Mouse (Mus musculus): ENCODE measurements around the gene Trp73. TPM values are rescaled to one million over a fixed set of nuclear protein-coding genes. Genes with fewer than 3 reads are reported as not detected.

Trp73 gene
- polyA plus RNA-seq, 1 experiment from 2014 or later: 3.4 TPM

DNA sequence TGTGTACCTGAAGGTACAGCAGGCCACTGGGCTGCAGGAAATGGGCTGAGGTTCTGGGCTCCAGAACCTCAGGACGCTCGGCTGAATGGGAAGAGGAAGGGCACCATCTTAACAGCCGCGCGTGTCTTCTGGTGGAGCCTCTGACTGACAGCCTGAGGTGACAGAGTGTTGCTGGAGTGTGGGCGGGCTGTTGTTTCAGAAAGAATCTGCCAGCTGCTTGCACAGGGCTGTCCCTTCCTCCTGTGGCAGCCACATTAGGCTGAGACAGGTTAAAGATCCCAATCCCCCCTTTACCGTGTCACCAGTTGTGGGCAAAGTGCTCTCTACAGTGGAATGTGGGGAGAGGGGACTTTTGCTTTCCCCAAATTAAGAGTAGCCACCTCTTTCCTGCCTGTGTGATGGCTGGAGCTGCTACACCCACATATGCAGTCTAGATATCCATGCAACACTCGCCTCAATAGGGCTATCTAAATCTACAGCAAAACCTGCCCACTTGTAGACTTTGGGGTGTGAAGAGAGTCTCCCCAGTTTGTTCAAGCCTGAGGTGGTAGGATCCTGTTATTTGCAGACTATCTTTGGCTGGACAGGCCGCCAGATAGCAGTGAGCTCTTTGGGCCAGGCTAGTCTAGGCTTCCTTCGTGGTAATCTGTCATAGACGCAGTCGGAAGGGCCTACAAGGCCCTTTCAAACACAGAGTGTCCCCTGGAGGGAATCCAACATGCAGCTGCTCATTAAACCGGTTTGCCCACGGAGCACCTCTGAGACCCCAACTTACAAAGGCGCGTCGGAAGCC is 115.1 kb downstream of the Trp73 start:
- no peaks in the 10 kb centered on the region for H3K9me3 ChIP-seq
- H3K27ac ChIP-seq: no peak overlapping the region
- peak overlapping the region; percentile 37 for H3K4me3 ChIP-seq
- WGBS: 37% methylated on average over 17 of the region's 17 CpGs
- peaks cover 38% of the 10 kb centered on the region for H3K27me3 ChIP-seq
- peak overlapping the region; percentile 52 for H3K4me2 ChIP-seq
- no peak overlapping the region for H3K9ac ChIP-seq
- no peak for ATAC-seq (ENCODE audit: insufficient number of reproducible peaks, low FRiP score, low TSS enrichment, low read depth)
- peaks cover 32% of the 10 kb centered on the region for H3K4me1 ChIP-seq
- H3K36me3 ChIP-seq: peaks cover 20% of the 10 kb centered on the region

DNA sequence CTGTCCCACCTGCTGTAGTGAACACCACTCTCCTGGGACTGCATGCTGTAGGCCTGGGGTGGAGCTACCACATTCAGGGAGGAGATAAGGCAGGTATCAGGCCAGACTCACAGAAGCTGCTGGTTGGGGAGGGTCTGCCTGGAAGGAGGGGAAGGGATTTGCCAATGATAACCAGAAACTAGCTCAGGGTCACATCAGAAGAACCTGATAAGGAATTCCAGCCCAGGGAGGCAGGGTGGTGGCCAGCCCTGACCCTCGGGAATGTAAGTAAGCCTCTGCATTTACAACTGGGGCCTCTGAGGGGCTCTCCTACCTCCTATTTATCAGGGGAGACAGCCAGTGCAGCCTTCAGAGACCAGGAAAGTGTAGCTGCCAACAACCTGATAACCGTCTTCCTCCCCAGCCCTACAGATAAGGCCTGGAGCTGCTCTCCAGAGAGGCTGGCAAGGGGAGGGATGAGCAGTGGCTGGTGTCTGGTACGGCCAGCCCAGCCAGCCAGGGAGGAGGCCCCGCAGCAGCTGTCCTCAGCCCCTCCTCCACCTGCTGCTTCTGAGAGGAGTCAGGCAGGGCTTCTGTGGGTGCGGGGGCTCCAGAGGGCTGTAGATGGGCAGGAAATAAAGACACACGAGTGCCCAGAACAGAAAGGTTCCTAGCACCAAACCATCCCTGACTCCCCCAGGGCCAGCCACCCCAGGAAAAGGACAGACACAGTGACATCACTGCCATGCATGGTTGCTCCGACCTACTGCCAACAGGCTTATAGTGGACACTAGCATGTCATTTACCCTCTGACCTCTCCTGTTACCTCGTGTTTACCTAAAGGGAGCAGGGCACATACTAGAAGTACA is 116.0 kb downstream of the Trp73 start:
- Histone ChIP-seq H3K27me3 (peaks cover 38% of the 10 kb centered on the region), H3K9ac (no peak overlapping the region), H3K27ac (no peak overlapping the region), H3K4me3 (no peak overlapping the region), H3K4me1 (peaks cover 32% of the 10 kb centered on the region), H3K4me2 (no peak overlapping the region), H3K36me3 (peaks cover 29% of the 10 kb centered on the region), H3K9me3 (no peaks in the 10 kb centered on the region)
- ATAC-seq (ENCODE audit: insufficient number of reproducible peaks, low FRiP score, low TSS enrichment, low read depth): no peak
- WGBS: 19% methylated on average over 8 of the region's 8 CpGs

DNA sequence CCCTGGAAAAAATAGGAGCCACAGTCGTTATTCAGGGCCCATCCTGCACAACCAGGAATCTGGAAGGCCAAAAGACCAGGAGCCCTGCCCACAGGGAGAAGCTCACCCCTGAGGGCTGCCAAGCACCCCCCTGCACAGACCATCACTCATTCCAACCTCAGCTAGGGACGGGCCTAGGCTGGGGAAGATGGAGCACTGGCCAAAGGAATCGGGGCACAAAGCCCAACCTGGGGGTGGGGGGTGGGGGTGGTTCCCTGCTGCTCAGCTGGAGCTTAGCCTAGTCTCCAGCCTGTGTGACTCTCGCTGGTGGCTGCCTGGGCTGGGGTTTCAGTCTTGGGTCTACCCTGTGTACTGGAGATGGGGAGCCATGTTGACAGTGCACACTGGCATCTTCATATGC is 117.2 kb downstream of the Trp73 start:
- Histone ChIP-seq H3K9me3 (no peaks in the 10 kb centered on the region), H3K27ac (no peak overlapping the region; the same call in 1 of the 2 replicates), H3K4me3 (no peak overlapping the region), H3K36me3 (peaks cover 41% of the 10 kb centered on the region), H3K4me2 (no peak overlapping the region), H3K4me1 (peaks cover 31% of the 10 kb centered on the region), H3K27me3 (peaks cover 37% of the 10 kb centered on the region), H3K9ac (no peak overlapping the region)
- 42% methylated on average over 4 of the region's 4 CpGs for WGBS
- no peak; the same call in 1 of the 2 replicates for ATAC-seq (ENCODE audit: insufficient number of reproducible peaks, low FRiP score, low TSS enrichment, low read depth)

DNA sequence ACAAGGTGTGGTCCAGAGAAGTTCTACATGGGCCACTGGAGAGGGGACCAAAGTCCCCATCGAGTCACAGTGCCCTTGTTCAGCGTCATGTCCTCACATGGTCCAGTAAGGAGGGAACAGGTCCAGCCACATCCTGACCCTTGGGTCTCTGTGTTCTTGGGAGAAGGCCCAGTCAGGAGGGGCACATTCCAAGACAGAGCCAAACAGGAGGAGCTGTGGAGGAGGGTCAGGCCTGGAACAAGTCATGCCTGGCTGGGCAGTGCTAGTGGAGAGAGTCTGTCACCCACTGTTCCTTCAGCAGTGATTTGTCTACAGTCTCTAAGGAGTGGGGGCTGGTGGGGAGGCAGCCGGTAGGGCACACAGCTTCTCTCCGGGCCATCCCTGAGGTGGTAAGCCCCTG is 117.6 kb downstream of the Trp73 start:
- Histone ChIP-seq H3K9ac (no peak overlapping the region), H3K36me3 (peaks cover 43% of the 10 kb centered on the region), H3K9me3 (no peaks in the 10 kb centered on the region), H3K4me1 (peaks cover 27% of the 10 kb centered on the region), H3K4me2 (no peak overlapping the region), H3K27ac (no peak overlapping the region; the same call in 1 of the 2 replicates), H3K4me3 (no peak overlapping the region), H3K27me3 (peaks cover 33% of the 10 kb centered on the region)
- 0 out of 2 replicates have a peak, but pooled peaks have one; percentile 10 for ATAC-seq (ENCODE audit: insufficient number of reproducible peaks, low FRiP score, low TSS enrichment, low read depth)
- 80% methylated on average over 4 of the region's 4 CpGs for WGBS

DNA sequence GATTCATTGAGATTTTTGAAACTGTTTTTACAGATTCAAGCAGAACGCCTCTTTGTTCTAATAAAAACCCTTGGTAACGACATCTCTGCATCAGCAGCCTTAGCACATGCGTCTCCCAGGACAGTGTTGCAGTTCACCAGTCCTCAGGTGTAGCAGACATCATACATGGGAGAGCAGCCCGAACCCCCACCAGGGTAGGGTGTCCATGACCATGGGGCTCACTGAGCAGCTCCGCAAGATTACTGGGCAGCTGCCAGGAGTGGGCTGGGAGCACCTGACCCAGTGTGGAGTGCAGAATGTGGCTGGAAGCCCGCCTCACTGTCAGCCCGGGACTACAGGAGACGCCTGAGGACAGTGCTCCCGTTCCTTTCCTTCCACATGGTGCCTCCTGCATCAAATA is 118.6 kb downstream of the Trp73 start:
- Histone ChIP-seq H3K36me3 (peaks cover 53% of the 10 kb centered on the region), H3K9me3 (no peaks in the 10 kb centered on the region), H3K9ac (no peak overlapping the region)

DNA sequence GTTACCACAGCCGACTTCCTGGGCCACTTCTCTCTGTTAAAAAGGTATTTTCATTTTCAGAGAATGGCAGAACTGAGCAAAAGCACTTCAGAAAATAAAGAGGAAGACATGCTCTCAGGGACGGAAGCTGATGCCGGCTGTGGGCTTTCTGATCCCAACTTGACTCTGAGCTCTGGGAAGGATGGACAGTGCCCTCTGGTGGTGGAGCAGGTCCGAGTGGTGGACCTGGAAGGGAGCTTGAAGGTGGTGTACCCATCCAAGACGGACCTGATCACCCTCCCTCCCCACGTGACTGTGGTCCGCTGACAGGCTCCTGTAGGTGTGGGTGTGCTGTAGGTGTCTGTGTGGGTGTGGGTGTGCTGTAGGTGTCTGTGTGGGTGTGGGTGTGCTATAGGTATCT is 120.4 kb downstream of the Trp73 start:
- no peak for ATAC-seq (ENCODE audit: insufficient number of reproducible peaks, low FRiP score, low TSS enrichment, low read depth)
- peaks cover 5% of the 10 kb centered on the region; the same call in 1 of the 2 replicates for H3K27me3 ChIP-seq
- 69% methylated on average over 7 of the region's 7 CpGs for WGBS
- H3K9ac ChIP-seq: no peak overlapping the region
- no peak overlapping the region for H3K27ac ChIP-seq
- H3K4me1 ChIP-seq: peaks cover 12% of the 10 kb centered on the region; the same call in 1 of the 2 replicates
- no peaks in the 10 kb centered on the region for H3K9me3 ChIP-seq
- no peak overlapping the region for H3K4me2 ChIP-seq
- no peak overlapping the region for H3K4me3 ChIP-seq
- H3K36me3 ChIP-seq: peaks cover 71% of the 10 kb centered on the region

More for the DNA sequence above, 118.6 kb downstream of the Trp73 start:
- H3K27me3 ChIP-seq: peaks cover 23% of the 10 kb centered on the region
- 85% methylated on average over 9 of the region's 9 CpGs for WGBS
- H3K27ac ChIP-seq: no peak overlapping the region
- no peak for ATAC-seq (ENCODE audit: insufficient number of reproducible peaks, low FRiP score, low TSS enrichment, low read depth)
- H3K4me1 ChIP-seq: peaks cover 25% of the 10 kb centered on the region
- H3K4me3 ChIP-seq: no peak overlapping the region
- no peak overlapping the region for H3K4me2 ChIP-seq

DNA sequence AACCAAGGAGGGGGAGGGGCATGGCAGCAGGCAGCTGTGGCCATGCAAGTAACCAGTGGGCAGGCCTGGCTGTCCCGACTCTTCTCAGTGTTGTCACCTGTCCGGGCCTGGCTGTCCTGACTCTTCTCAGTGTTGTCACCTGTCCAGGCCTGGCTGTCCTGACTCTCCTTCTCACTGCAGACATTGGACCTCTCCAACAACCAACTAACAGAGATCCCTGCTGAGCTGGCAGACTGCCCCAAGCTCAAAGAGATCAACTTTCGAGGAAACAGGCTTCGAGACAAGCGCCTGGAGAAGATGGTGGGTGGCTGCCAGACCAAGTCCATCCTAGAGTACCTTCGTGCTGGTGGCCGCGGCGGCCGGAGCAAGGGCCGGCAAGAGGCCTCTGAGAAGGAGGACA is 124.5 kb downstream of the Trp73 start:
- no peak overlapping the region for H3K27ac ChIP-seq
- no peaks in the 10 kb centered on the region for H3K9me3 ChIP-seq
- no peak for ATAC-seq (ENCODE audit: insufficient number of reproducible peaks, low FRiP score, low TSS enrichment, low read depth)
- no peaks in the 10 kb centered on the region for H3K27me3 ChIP-seq
- H3K4me3 ChIP-seq: no peak overlapping the region
- peaks cover 62% of the 10 kb centered on the region for H3K36me3 ChIP-seq
- 89% methylated on average over 11 of the region's 11 CpGs for WGBS
- no peak overlapping the region for H3K4me2 ChIP-seq
- no peak overlapping the region for H3K9ac ChIP-seq
- peaks cover 20% of the 10 kb centered on the region for H3K4me1 ChIP-seq

DNA sequence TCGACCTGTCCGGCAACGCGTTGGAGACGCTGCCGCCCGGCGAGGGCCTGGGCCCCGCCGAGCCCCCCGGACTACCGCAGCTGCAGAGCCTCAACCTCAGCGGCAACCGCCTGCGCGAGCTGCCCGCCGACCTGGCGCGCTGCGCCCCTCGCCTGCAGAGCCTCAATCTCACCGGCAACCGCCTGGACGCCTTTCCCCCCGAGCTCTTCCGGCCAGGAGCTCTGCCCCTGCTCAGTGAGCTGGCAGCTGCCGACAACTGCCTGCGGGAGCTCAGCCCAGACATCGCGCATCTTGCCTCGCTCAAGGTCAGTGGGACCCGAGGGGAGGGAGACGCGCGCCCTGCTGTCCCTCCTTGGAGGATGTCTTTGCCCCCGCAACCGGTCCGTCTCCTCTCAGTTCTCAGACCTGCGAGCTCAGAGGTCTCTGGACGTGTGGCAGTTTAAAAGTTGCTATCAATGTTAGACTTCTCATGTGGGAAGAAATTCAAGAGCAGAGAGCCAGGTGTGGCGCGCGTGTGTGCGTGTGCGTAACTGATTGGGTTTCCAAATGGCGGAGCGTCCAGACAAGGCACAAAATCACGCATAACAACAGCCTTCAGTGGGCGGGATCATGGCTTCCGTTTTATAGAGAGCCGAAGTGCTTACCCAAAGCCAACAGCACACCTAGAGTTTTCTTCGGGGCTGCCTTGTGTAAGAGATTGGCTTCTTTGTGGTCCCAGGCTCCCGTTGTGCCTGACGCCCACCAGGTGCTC is 127.7 kb downstream of the Trp73 start:
- peak overlapping the region; percentile 100 for H3K4me3 ChIP-seq
- peaks cover 37% of the 10 kb centered on the region for H3K36me3 ChIP-seq
- peaks cover 20% of the 10 kb centered on the region for H3K4me1 ChIP-seq
- no peaks in the 10 kb centered on the region for H3K27me3 ChIP-seq
- H3K4me2 ChIP-seq: peak overlapping the region; percentile 92
- 1% methylated on average over 55 of the region's 55 CpGs for WGBS
- no peaks in the 10 kb centered on the region for H3K9me3 ChIP-seq
- ATAC-seq (ENCODE audit: insufficient number of reproducible peaks, low FRiP score, low TSS enrichment, low read depth): no peak
- H3K9ac ChIP-seq: peak overlapping the region; percentile 98
- peak overlapping the region; percentile 59; the same call in 1 of the 2 replicates for H3K27ac ChIP-seq

DNA sequence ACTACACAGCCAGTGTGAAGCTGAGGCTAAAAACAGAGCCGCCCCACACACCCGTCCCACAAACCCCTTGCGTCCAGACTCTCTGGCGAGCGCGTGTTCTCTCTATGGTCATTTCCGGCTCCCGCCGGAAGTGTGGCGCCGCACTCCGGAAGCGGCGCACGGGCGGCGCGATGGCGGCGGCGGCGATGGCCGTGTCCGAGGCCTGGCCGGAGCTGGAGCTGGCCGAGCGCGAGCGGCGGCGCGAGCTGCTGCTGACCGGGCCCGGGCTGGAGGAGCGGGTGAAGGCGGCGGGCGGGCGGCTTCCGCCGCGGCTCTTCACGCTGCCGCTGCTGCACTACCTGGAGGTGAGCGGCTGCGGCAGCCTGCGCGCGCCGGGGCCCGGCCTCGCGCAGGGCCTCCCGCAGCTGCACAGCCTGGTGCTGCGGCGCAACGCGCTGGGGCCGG is 128.3 kb downstream of the Trp73 start, which contains the start of gene Lrrc47:
Gene Lrrc47 (plus strand): TSS at position 86 of the 444 bp plus-strand sequence.
- Histone ChIP-seq H3K4me3 (peak within 1 kb of the TSS; percentile 100), H3K27me3 (no peaks in the 10 kb centered on the region), H3K9me3 (no peaks in the 10 kb centered on the region), H3K9ac (peak within 1 kb of the TSS; percentile 98), H3K27ac (peak within 1 kb of the TSS; percentile 59), H3K4me2 (peak within 1 kb of the TSS; percentile 92), H3K4me1 (peaks cover 20% of the 10 kb centered on the region), H3K36me3 (peaks cover 37% of the 10 kb centered on the region)
- WGBS: under 1% methylated on average over 55 of the region's 59 CpGs
- peak; percentile 84 for ATAC-seq (ENCODE audit: insufficient number of reproducible peaks, low FRiP score, low TSS enrichment, low read depth)

DNA sequence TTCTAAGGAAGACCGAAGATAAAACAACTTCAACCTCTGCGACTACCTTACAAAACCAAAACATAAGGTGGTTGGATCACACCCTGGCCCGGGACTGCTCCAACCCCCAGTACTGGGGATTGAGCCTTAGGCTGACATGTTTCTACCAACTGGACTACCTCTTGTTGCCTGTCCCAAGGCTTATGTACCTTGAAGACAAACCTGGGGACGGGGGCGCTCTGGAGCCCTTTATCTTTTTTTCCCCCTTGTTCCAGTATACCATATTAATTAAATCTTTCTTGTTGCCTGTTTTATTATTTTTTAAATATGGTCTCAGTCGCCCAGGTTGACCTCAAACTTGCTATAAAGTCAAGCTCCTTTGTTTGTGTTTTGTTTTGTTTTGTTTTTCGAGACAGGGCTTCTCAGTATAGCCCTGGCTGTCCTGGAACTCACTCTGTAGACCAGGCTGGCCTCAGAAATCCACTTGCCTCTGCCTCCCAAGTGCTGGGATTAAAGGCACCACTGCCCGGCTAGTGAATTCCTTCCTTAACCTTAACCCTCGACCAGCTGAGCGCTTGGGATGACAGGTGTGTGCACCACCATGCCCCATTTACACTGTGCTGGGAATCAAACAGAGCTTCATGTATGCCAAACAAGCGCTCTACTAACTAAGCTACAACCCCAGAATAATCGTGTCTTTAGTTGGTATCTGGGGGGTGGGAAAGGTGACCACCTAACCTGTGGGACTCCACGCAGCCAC is 128.9 kb downstream of the Trp73 start:
- WGBS: 26% methylated on average over 13 of the region's 13 CpGs
- Histone ChIP-seq H3K27me3 (no peaks in the 10 kb centered on the region), H3K9me3 (no peaks in the 10 kb centered on the region), H3K36me3 (peaks cover 37% of the 10 kb centered on the region), H3K4me2 (peak overlapping the region; percentile 92), H3K9ac (peak overlapping the region; percentile 26), H3K4me3 (peak overlapping the region; percentile 100), H3K27ac (peak overlapping the region; percentile 17; the same call in 1 of the 2 replicates), H3K4me1 (peaks cover 20% of the 10 kb centered on the region)
- no peak; the same call in 1 of the 2 replicates for ATAC-seq (ENCODE audit: insufficient number of reproducible peaks, low FRiP score, low TSS enrichment, low read depth)

DNA sequence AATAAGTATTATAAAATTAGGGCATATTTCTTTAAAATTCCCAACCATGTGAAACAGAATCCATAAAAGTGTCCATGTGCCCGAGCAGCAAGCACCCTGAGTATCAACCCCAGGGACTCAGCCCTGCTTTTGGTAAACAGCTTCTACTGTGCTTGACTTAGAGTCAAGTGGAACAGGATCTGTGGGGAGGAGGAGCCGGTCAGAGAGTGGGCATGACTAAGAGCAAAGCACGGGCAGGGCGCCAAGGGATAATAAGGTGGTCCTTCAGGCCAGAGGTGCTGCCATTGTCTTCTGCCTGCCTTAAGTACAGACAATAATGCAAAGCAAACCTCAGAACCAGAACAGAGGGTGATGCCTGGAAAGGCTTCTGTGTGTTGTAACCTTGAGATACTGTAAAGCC is 132.2 kb downstream of the Trp73 start:
- peaks cover 8% of the 10 kb centered on the region for H3K4me1 ChIP-seq
- peaks cover 50% of the 10 kb centered on the region for H3K36me3 ChIP-seq
- 73% methylated on average over 4 of the region's 4 CpGs for WGBS
- no peaks in the 10 kb centered on the region for H3K27me3 ChIP-seq
- no peak overlapping the region for H3K4me2 ChIP-seq
- no peak overlapping the region for H3K4me3 ChIP-seq
- no peak overlapping the region for H3K27ac ChIP-seq
- H3K9ac ChIP-seq: no peak overlapping the region
- no peak for ATAC-seq (ENCODE audit: insufficient number of reproducible peaks, low FRiP score, low TSS enrichment, low read depth)
- no peaks in the 10 kb centered on the region for H3K9me3 ChIP-seq
